Mouse (Mus musculus) lung, adult 2 months (tissue): ENCODE results near the gene Tcf19.

Experiments
- CTCF ChIP-seq: fragments of 200-500 bp; IDR thresholded peaks from 2 replicates; pipeline ENCODE4 v1.5.1; 2011; ENCODE audit warnings: mild to moderate bottlenecking, low read length, control low read depth; ENCODE audit not compliant: insufficient read depth
- POLR2A ChIP-seq: fragments of 200-500 bp; IDR thresholded peaks from 2 replicates; pipeline ENCODE4 v1.6.1; 2011; ENCODE audit warnings: low read depth, mild to moderate bottlenecking, control low read depth, low read length, borderline replicate concordance; ENCODE audit errors: extremely low read depth

GRCm38 (mm10) chr17:35554321-35554720 lies 37.7 kb upstream of the Tcf19 start:
- TF ChIP-seq POLR2A (no peak), CTCF (no peak)
